Mouse (Mus musculus): ENCODE measurements around the gene Arl5a.

The Arl5a gene

GRCm38 (mm10) chr2:52358156-52358555 is 66.5 kb downstream of the Arl5a start:
- no peak for DNase-seq

- DNase-seq: no peak
Observed at GRCm38 (mm10) chr2:52351029-52351428, 73.7 kb downstream of the Arl5a start.

Measured in right cerebral cortex, adult 18-20 months (tissue).